Mouse (Mus musculus) kidney, adult 2 months (tissue): ENCODE measurements around the gene Dusp2. TPM values are rescaled to one million over a fixed set of nuclear protein-coding genes. Genes with fewer than 3 reads are reported as not detected.

Source experiments
- DNase-seq: peaks from one replicate; pipeline ENCODE4 v3.0.0; 2021
- H3K27ac ChIP-seq: fragments of 200-500 bp; 2 replicates; pipeline ENCODE4 v1.5.1; 2012; ENCODE audit warnings: low read depth, low read length, control low read depth, inconsistent platforms; ENCODE audit not compliant: insufficient read depth
- H3K27me3 ChIP-seq: fragments of 200-500 bp; replicated peaks from 2 replicates; pipeline ENCODE4 v1.6.1; 2012; ENCODE audit warnings: mild to moderate bottlenecking, moderate library complexity, low read length, inconsistent platforms; ENCODE audit not compliant: control insufficient read depth, insufficient read depth
- H3K36me3 ChIP-seq: fragments of 200-500 bp; 2 replicates; pipeline ENCODE4 v1.6.1; 2012; ENCODE audit warnings: mild to moderate bottlenecking, moderate library complexity, low read length, inconsistent platforms; ENCODE audit not compliant: control insufficient read depth, insufficient read depth
- H3K4me1 ChIP-seq: fragments of 200-500 bp; 2 replicates; pipeline ENCODE4 v1.6.1; 2011; ENCODE audit warnings: low read length; ENCODE audit not compliant: control insufficient read depth, insufficient read depth
- H3K4me3 ChIP-seq: fragments of 200-500 bp; 2 replicates; pipeline ENCODE4 v1.5.1; 2011; ENCODE audit warnings: mild to moderate bottlenecking, low read depth, low read length, control low read depth; ENCODE audit not compliant: insufficient read depth
- CTCF ChIP-seq: fragments of 200-500 bp; conservative IDR thresholded peaks from 2 replicates; pipeline ENCODE4 v1.5.1; 2011; ENCODE audit warnings: low read depth, mild to moderate bottlenecking, control low read depth, low read length, moderate library complexity, mixed read lengths; ENCODE audit not compliant: insufficient read depth, insufficient read length
- POLR2A ChIP-seq: fragments of 200-500 bp; IDR thresholded peaks from one replicate; pipeline ENCODE4 v1.6.1; 2011; ENCODE audit warnings: low read depth, low read length, control low read depth
- WGBS: fragments of 180-500 bp; shearing (Covaris S2); methylation state at CpG from one replicate; pipeline ENCODE4 v1.1.7; 2018; 5-methylcytosine and 5-hydroxymethylcytosine counted together
- polyA plus RNA-seq: library from polyadenylated mRNA; depleted of rRNA; stranded (reverse); fragments of >200 nt; gene quantifications from 2 replicates; pipeline ENCODE4 v1.2.3, GENCODE M21; 2012; rRNA removed

The Dusp2 gene
- polyA plus RNA-seq, 1 experiment: 5.7 TPM

DNA sequence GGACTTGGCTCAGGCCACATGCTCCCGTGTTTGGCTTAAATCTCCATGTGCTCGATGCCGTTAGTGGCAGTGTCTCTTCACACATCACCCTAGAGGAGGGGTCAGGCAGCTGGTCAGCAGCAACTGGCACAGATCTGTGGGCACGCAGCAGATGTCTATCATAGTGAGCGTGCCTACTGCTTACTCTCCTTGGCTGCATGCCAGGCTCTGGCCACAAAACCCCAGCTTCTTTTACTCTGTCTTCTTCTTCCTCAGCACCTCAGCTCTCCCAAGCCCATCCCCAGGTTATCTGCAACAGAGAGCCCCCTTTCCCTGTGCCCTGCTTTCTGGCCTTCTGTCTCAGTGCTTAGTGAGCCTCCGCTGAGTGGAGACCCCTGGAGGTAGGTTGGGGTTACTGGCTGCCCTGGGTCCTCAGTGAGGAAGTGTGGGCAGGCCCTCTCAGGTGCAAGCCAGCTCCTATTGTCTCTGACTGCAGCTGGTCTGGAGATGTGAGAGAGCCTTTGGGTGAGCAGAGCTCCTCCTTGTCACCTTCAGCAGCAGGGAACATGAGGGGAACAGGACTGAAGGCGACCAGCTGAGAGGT lies 39.9 kb downstream of the Dusp2 start:
- H3K4me1 ChIP-seq: peaks cover 37% of the 10 kb centered on the region; the same call in 1 of the 2 replicates
- no peaks in the 10 kb centered on the region for H3K36me3 ChIP-seq
- TF ChIP-seq POLR2A: no peak
- peak; percentile 45; the same call in 1 of the 2 replicates for TF ChIP-seq CTCF
- WGBS: 39% methylated on average over 7 of the region's 7 CpGs
- no peak overlapping the region for H3K4me3 ChIP-seq
- no peaks in the 10 kb centered on the region for H3K27me3 ChIP-seq
- H3K27ac ChIP-seq: peak overlapping the region; percentile 1
- no peak for DNase-seq

DNA sequence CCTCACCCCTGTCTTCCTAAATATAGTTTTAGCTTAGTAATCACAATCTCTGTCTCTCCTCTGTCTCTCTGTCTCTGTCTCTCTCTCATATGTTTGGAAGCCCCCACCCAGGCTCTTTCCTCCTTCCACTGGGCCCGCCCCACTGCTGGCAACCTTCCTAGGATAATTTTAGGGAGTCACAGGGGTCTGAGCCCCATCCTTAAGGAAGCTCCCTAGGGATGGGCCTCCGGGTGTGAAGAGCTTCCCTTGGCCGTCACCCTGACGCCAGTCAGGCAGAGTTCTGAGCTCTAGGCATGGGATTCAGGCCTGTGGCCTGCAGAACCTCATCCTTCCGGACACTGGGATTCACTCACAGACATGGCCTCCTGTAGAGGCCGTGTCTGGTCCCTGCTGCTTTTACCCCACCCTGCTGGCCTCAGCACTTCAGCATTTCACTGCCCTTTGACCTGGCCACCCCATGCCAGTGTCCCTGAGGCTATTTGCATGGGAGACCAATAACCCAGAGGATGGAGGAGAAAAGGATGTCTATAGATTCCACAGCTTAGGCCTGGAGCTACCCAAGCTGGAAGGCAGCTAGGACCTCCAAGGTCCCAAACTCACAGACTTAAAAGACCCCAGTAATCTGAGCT lies 40.6 kb downstream of the Dusp2 start:
- Histone ChIP-seq H3K4me3 (no peak overlapping the region), H3K4me1 (peaks cover 34% of the 10 kb centered on the region; the same call in 1 of the 2 replicates), H3K27ac (no peak overlapping the region; the same call in 1 of the 2 replicates), H3K27me3 (no peaks in the 10 kb centered on the region), H3K36me3 (no peaks in the 10 kb centered on the region)
- TF ChIP-seq POLR2A (no peak), CTCF (no peak)
- WGBS: 72% methylated on average over 6 of the region's 6 CpGs
- peak; percentile 74 for DNase-seq

DNA sequence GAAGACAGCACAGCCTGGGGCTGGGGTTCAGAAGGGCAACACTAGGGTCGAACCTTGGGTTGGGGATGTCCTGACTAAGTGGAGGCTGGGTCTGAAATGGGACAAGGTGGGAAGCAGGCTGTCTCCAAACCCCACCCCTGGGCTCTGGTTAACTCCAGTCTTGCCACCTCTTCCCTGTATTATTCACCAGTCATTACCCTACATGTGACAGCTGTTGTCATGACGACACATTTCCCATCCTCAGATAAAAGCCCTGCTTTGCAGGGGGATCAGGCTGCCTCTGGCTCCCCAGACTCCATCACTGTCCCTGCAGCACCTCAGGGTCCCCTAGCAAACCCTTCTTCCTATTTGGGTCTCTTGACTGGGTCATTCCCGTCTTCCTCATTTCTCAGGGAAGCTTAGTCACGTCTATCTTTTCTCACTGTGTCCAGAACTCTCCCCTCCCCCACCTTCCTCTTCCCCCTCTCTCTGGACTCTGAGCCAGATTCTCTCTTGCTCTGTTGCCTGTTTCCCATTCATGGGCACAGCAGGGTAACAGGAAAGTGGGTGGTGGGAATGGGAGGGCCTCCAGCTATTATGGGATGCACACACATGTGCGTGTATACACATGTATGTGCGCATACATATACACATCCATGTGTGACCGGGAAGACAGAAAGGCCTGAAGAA lies 42.1 kb downstream of the Dusp2 start:
- DNase-seq: no peak
- H3K36me3 ChIP-seq: no peaks in the 10 kb centered on the region
- TF ChIP-seq POLR2A (no peak), CTCF (no peak)
- peak overlapping the region; percentile 12 for H3K27ac ChIP-seq
- no peak overlapping the region for H3K4me3 ChIP-seq
- H3K4me1 ChIP-seq: peaks cover 24% of the 10 kb centered on the region; the same call in 1 of the 2 replicates
- WGBS: 56% methylated on average over 7 of the region's 7 CpGs
- H3K27me3 ChIP-seq: no peaks in the 10 kb centered on the region

DNA sequence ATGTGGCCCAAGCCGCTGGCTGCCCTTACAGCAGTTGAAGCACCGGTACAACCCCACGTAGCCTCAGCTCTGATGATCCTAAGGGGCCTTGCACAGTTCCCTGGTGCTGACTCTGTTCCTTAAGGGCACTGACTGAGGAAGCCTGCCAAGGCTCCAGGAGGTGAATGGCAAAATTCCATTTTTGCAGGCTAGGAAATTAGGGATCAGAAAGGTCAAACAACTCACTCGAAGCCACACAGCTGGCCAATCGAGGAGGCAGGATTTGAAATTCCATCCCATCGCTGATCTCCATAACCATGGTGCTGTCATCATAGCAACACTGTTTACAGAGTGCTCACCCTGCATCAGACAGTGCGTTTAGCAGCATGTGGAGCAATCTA lies 42.6 kb downstream of the Dusp2 start:
- peak; percentile 94 for DNase-seq
- WGBS: 31% methylated on average over 7 of the region's 7 CpGs
- Histone ChIP-seq H3K27ac (peak overlapping the region; percentile 52), H3K36me3 (no peaks in the 10 kb centered on the region), H3K4me3 (no peak overlapping the region), H3K4me1 (peaks cover 24% of the 10 kb centered on the region; the same call in 1 of the 2 replicates), H3K27me3 (no peaks in the 10 kb centered on the region)
- no peak for TF ChIP-seq CTCF
- TF ChIP-seq POLR2A: no peak

DNA sequence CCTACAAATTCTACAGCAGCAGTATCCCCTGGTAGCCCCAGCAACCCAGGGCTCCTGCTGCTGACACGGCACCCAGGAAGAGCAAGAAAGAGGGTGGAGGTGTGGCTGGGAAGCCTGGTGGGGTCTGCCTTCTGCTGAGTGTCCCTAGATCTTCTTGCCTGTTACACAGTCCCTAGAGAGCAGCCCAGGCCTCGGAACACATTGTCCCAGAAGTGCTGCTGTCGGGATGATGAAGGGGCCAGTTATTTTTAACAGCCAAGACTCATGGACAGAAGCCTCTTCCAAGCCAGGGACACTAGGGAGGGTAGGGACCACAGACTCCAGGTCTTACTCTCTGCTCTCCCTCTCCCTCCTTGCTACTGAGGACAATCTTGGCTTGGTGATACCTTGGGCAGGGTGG lies 43.3 kb downstream of the Dusp2 start:
- peaks cover 24% of the 10 kb centered on the region; the same call in 1 of the 2 replicates for H3K4me1 ChIP-seq
- no peak overlapping the region for H3K4me3 ChIP-seq
- no peaks in the 10 kb centered on the region for H3K27me3 ChIP-seq
- TF ChIP-seq CTCF (no peak), POLR2A (no peak)
- H3K27ac ChIP-seq: peak overlapping the region; percentile 52
- 59% methylated on average over 3 of the region's 3 CpGs for WGBS
- peak; percentile 58 for DNase-seq
- H3K36me3 ChIP-seq: no peaks in the 10 kb centered on the region

DNA sequence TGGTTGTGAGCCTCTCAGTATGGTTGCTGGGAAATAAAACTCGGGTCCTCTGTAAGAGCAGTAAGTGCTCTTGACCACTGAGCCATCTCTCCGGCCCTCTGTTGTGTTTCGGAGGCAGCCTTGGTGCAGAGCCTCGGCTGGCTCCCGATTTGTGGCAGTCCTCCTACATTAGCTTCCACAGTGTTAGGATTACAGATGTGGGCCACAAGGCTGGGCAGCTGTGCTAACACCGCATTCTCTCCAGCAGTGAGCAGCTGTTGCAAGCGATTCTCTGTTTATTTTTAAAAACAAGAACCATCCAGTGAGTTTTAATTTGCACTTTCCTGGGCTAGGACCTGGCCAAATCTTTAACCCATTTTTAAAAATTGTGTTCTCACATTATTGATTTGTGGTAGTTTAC lies 47.9 kb downstream of the Dusp2 start:
- TF ChIP-seq POLR2A (no peak), CTCF (no peak)
- WGBS: 69% methylated on average over 7 of the region's 7 CpGs
- Histone ChIP-seq H3K36me3 (no peaks in the 10 kb centered on the region), H3K4me3 (no peak overlapping the region), H3K27me3 (no peaks in the 10 kb centered on the region), H3K4me1 (peaks cover 7% of the 10 kb centered on the region; the same call in 1 of the 2 replicates), H3K27ac (no peak overlapping the region)
- no peak for DNase-seq

DNA sequence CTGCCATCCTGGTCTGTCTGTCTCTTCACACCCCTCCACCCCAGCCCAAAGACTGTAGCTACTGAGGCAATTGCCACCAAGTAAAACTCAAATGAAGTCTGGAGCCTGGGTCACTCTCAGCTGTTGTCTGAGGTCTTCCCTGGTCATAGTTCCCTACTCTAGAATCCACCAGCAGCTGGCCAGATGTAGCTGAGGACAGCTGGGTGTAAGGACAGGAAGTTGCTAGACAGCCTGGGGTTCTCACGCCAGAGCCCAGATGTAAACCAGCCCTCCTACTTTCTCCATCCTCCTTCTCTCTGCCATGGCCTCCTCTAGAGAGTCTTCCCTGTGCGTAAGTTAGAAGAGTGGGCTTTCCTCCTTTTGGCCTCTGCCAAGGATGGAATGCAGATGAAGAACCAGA lies 51.6 kb downstream of the Dusp2 start:
- no peak overlapping the region for H3K27ac ChIP-seq
- H3K36me3 ChIP-seq: no peaks in the 10 kb centered on the region
- TF ChIP-seq POLR2A (no peak), CTCF (no peak)
- WGBS: 79% methylated on average over 2 of the region's 2 CpGs
- no peak overlapping the region for H3K4me3 ChIP-seq
- H3K4me1 ChIP-seq: no peaks in the 10 kb centered on the region
- no peak for DNase-seq
- H3K27me3 ChIP-seq: no peaks in the 10 kb centered on the region

Other genes with a start within 250 kb of the Dusp2 start
- gene Ncaph, start 202.2 kb upstream of the Dusp2 start, polyA plus RNA-seq: 0.34 and 0.61 TPM in 2 replicates
- gene Itpripl1, start 192.7 kb upstream of the Dusp2 start, polyA plus RNA-seq: 17.3 and 17.7 TPM in 2 replicates
- 2.8 TPM in 2 replicates for gene 1810024B03Rik, start 127.9 kb upstream of the Dusp2 start, polyA plus RNA-seq
- 45.9 and 46.8 TPM in 2 replicates for gene Snrnp200, start 127.8 kb upstream of the Dusp2 start, polyA plus RNA-seq
- 101 and 114 TPM in 2 replicates for gene Ciao1, start 88.3 kb upstream of the Dusp2 start, polyA plus RNA-seq
- 90.0 and 105 TPM in 2 replicates for gene Tmem127, start 88.3 kb upstream of the Dusp2 start, polyA plus RNA-seq
- gene Stard7, start 65.9 kb upstream of the Dusp2 start, polyA plus RNA-seq: 57.2 and 62.2 TPM in 2 replicates
- gene Astl, start 2.5 kb downstream of the Dusp2 start, polyA plus RNA-seq: not detected in 2 replicates
- gene Adra2b, start 27.0 kb downstream of the Dusp2 start, polyA plus RNA-seq: 64.7 and 68.2 TPM in 2 replicates
- gene Gpat2, start 89.0 kb downstream of the Dusp2 start, polyA plus RNA-seq: 1.4 and 1.9 TPM in 2 replicates
- gene Fahd2a, start 108.4 kb downstream of the Dusp2 start, polyA plus RNA-seq: 71.9 and 86.5 TPM in 2 replicates
- gene Kcnip3, start 185.9 kb downstream of the Dusp2 start, polyA plus RNA-seq: 4.1 and 4.7 TPM in 2 replicates
- 15.6 and 20.5 TPM in 2 replicates for gene Prom2, start 205.3 kb downstream of the Dusp2 start, polyA plus RNA-seq